Mouse (Mus musculus): ENCODE results near the gene Hsd3b5. TPM values are rescaled to one million over a fixed set of nuclear protein-coding genes. Genes with fewer than 3 reads are reported as not detected.
"Not testable (repeated sequence)": the region's sequence is repeated elsewhere in the genome, so short reads cannot be mapped to it uniquely, and the experiment has no call there.

Hsd3b5 gene
- polyA plus RNA-seq, 1 experiment: not detected

- no peak for TF ChIP-seq POLR2A (IDR thresholded peaks at IDR 0.05; ENCODE audit: low read depth, low read length)
- TF ChIP-seq CTCF (IDR thresholded peaks at IDR 0.05; ENCODE audit: extremely low read depth, insufficient read length, insufficient replicate concordance, low read depth, low read length): no peak
- Histone ChIP-seq H3K27ac (ENCODE audit: insufficient read depth, low read depth, low read length) (no peak within 1 kb of the TSS), H3K4me1 (ENCODE audit: control insufficient read depth, insufficient read depth, insufficient read length, low read length) (no peaks in the 10 kb centered on the region), H3K36me3 (ENCODE audit: control insufficient read depth, insufficient read depth, low read length) (no peaks in the 10 kb centered on the region), H3K27me3 (ENCODE audit: control insufficient read depth, insufficient read depth, low read length) (no peaks in the 10 kb centered on the region), H3K4me3 (ENCODE audit: low read depth, low read length) (no peak within 1 kb of the TSS)
Measured at GRCm38 (mm10) chr3:98588707-98589106, 41.3 kb downstream of the Hsd3b5 start, which contains the start of gene Gm10681. TSS of gene Gm10681 (minus strand) at chr3:98588807.

- H3K36me3 ChIP-seq (ENCODE audit: control insufficient read depth, insufficient read depth, low read length): no peaks in the 10 kb centered on the region
- TF ChIP-seq CTCF (IDR thresholded peaks at IDR 0.05; ENCODE audit: extremely low read depth, insufficient read length, insufficient replicate concordance, low read depth, low read length) (no peak), POLR2A (IDR thresholded peaks at IDR 0.05; ENCODE audit: low read depth, low read length) (no peak)
- no peaks in the 10 kb centered on the region for H3K4me1 ChIP-seq (ENCODE audit: control insufficient read depth, insufficient read depth, insufficient read length, low read length)
- H3K27ac ChIP-seq (ENCODE audit: insufficient read depth, low read depth, low read length): no peak overlapping the region
- no peak overlapping the region for H3K4me3 ChIP-seq (ENCODE audit: low read depth, low read length)
- WGBS: 66% methylated on average over 2 of the region's 2 CpGs
- H3K27me3 ChIP-seq (ENCODE audit: control insufficient read depth, insufficient read depth, low read length): no peaks in the 10 kb centered on the region
Measured at GRCm38 (mm10) chr3:98587721-98588120, 42.3 kb downstream of the Hsd3b5 start.

- not testable (repeated sequence) for H3K27me3 ChIP-seq (ENCODE audit: control insufficient read depth, insufficient read depth, low read length); H3K4me3 ChIP-seq (ENCODE audit: low read depth, low read length); H3K4me1 ChIP-seq (ENCODE audit: control insufficient read depth, insufficient read depth, insufficient read length, low read length); H3K27ac ChIP-seq (ENCODE audit: insufficient read depth, low read depth, low read length); H3K36me3 ChIP-seq (ENCODE audit: control insufficient read depth, insufficient read depth, low read length)
Measured at GRCm38 (mm10) chr3:98582622-98583021, 47.4 kb downstream of the Hsd3b5 start.

- not testable (repeated sequence) for H3K4me1 ChIP-seq (ENCODE audit: control insufficient read depth, insufficient read depth, insufficient read length, low read length); H3K27me3 ChIP-seq (ENCODE audit: control insufficient read depth, insufficient read depth, low read length); H3K36me3 ChIP-seq (ENCODE audit: control insufficient read depth, insufficient read depth, low read length); H3K27ac ChIP-seq (ENCODE audit: insufficient read depth, low read depth, low read length); H3K4me3 ChIP-seq (ENCODE audit: low read depth, low read length)
- no CpG with 5 or more reads among the region's 1 CpGs for WGBS
Measured at GRCm38 (mm10) chr3:98582202-98582601, 47.9 kb downstream of the Hsd3b5 start.

- not testable (repeated sequence) for H3K27me3 ChIP-seq (ENCODE audit: control insufficient read depth, insufficient read depth, low read length); H3K4me3 ChIP-seq (ENCODE audit: low read depth, low read length); H3K36me3 ChIP-seq (ENCODE audit: control insufficient read depth, insufficient read depth, low read length); H3K27ac ChIP-seq (ENCODE audit: insufficient read depth, low read depth, low read length); H3K4me1 ChIP-seq (ENCODE audit: control insufficient read depth, insufficient read depth, insufficient read length, low read length)
- WGBS: 90% methylated on average over 1 of the region's 1 CpGs
Measured at GRCm38 (mm10) chr3:98581024-98581423, 49.0 kb downstream of the Hsd3b5 start.

Other genes starting within 250 kb of the Hsd3b5 start
- gene Zfp697, start 247.8 kb downstream of the Hsd3b5 start, polyA plus RNA-seq (2012; rRNA removed): 0.71 and 0.89 TPM in 2 replicates
- not detected in 2 replicates for gene Gm4450, start 173.1 kb downstream of the Hsd3b5 start, polyA plus RNA-seq (2012; rRNA removed)
- not detected in 2 replicates for gene Hsd3b4, start 119.7 kb downstream of the Hsd3b5 start, polyA plus RNA-seq (2012; rRNA removed)
- not detected in 2 replicates for gene Gm10681, start 41.4 kb downstream of the Hsd3b5 start, polyA plus RNA-seq (2012; rRNA removed)
- gene Hsd3b2, start 94.3 kb upstream of the Hsd3b5 start, polyA plus RNA-seq (2012; rRNA removed): 0.09 and 0.14 TPM in 2 replicates
- 4.4 and 6.3 TPM in 2 replicates for gene Hsd3b3, start 132.9 kb upstream of the Hsd3b5 start, polyA plus RNA-seq (2012; rRNA removed)
- not detected in 2 replicates for gene Hsd3b6, start 184.2 kb upstream of the Hsd3b5 start, polyA plus RNA-seq (2012; rRNA removed)
- gene Hsd3b1, start 229.5 kb upstream of the Hsd3b5 start, polyA plus RNA-seq (2012; rRNA removed): 0.14 and 0.22 TPM in 2 replicates